Mouse (Mus musculus): ENCODE measurements around the gene Cdh1.

Gene Cdh1

GRCm38 (mm10) chr8:106623016-106623415, 19.9 kb downstream of the Cdh1 start:
- no peak for ATAC-seq (ENCODE audit: low TSS enrichment)

DNA sequence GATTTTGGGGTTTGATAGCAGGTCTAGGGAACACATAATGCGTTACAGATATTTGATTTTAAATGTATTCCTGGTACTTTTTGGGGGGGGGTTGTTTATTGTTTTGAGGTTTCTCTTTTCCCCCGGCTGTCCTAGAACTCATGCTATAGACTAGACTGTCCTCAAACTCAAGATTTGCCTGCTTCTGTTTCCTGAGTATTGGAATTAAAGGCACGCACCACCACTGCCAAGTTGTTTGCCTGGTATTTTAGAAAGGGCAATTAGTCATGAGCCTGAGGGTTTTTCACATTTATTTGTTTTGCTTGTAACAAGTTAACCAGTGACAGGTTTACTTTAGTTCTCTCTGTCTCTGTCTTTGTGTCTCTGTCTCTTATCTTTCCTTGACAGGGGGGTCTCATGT, 20.3 kb downstream of the Cdh1 start:
- ATAC-seq (ENCODE audit: low TSS enrichment): no peak

DNA sequence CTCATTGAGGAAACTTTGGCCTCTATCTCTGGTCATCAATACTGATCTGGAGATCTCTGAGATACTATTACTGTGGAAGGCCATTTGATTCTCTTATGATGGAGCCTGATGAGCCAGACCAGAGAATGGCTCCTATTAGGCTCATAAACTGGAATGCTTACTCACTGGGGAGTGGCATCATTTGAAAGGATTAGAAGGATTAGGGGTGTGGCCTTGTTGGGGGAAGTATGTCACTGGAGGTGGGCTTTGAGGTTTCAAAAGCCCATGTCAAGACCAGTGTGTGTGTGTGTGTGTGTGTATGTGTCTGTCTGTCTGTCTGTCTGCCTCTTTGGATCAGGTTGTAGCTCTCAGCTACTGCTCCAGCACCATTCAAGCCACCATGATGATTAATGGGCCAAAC, 20.8 kb downstream of the Cdh1 start:
- ATAC-seq (ENCODE audit: low TSS enrichment): no peak

DNA sequence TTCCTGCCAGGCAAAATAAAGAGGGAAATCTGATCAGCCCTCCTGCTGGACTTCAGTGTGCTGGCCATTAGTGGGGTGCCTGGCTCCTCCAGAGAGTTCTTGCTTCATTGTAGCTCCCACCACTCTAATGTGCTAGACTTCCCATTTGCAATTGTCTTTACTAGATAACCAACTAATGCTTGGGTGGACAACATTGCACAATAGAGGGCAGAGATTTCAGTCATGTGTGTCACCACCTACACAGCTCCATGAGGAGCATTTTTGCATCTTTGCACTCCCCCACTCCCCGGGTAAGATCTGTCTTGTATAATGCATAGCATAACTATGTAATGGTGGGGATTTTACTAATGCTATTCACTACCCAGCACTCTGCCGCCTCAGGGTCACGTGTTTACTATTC, 21.6 kb downstream of the Cdh1 start:
- ATAC-seq (ENCODE audit: low TSS enrichment): no peak

DNA sequence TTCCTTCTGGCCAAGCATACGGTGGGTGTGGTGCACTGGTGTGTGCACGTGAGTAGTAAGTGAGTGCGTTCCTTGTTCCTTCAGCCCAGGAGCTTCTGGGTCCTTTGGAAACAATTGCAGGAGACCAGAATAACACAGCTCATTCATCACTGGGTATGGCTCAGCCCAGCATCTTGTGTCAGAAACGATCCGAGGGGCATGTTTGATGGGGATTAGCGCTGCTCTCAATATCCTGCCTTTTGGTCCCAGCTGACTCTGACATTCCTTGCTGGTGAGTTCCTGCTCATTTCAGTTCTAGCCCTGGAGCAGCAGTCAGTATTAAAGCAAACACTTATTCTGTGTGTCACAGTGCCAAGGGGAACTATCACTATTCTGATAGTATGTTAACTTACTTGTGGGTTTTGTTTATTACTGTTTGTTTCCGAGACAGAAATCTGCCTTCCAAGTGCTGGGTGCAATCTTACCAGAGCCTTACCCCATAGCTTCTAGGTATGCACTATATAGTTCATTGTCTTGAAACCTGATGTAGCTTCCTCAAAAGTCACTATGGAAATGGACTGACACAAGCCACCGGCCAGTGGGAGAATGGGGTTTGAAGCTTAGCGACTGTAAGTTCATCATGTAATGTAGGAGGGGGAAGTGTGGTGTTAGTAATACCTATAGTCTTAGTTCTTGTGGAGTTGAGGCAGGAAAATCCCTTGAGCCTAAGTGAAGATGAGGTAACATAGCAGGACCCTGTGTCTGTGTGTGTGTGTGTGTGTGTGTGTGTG, 23.1 kb downstream of the Cdh1 start:
- no peak for ATAC-seq (ENCODE audit: low TSS enrichment)

DNA sequence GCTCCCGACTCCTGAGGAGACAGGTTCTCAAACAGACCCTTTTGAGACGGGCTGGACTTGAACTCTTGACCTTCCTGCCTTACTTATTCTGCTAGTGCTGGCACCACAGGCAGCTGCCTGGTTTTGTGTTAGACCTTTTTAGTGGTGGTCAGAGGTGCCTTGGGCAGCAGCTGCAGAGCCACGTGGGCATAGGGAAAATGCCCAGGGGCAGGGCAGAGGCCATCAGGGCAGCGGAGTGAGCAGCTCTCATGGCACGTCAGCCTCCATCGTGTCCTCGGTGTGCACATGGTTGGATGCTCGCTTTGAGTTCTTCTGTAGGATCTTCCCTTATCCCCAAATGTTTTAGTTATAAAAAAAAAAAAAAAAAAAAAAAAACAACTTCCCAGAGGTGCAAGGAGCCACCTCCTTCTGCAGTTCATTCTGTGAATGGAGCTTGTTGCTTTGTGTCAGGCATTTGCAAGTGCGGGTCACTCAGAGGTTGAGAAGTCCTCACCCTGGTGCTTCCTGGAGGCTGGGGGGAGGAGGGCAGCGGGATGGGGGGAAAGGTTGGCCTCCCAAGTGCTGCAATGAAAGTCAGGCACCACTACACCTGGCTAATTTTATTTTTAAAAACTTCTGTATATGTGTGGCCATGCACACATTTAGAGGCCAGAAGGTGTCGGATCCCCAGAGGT, 25.3 kb downstream of the Cdh1 start:
- ATAC-seq (ENCODE audit: low TSS enrichment): no peak

GRCm38 (mm10) chr8:106629456-106629855, 26.3 kb downstream of the Cdh1 start:
- no peak for ATAC-seq (ENCODE audit: low TSS enrichment)

GRCm38 (mm10) chr8:106631904-106632303, 28.8 kb downstream of the Cdh1 start:
- ATAC-seq (ENCODE audit: low TSS enrichment): no peak

DNA sequence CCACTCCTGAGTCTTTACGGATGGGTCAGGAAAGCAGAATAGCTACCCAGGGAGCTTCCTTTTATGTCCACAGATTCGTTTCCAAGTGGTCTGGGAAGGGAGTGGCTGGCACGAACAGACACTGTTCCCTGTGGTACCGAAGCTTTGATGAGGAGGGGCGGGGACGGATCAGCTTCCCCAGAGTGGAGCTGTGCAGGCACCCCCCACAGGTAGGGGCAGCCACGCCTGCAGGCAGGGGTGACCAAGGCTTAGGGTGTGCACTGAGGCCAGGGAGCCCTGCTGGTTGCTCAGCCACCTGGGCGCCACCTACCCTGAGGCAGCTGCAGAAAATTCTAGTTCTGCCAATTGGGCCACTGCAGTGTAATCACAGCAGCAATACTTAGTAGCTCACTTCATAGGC, 29.5 kb downstream of the Cdh1 start:
- no peak for ATAC-seq (ENCODE audit: low TSS enrichment)

DNA sequence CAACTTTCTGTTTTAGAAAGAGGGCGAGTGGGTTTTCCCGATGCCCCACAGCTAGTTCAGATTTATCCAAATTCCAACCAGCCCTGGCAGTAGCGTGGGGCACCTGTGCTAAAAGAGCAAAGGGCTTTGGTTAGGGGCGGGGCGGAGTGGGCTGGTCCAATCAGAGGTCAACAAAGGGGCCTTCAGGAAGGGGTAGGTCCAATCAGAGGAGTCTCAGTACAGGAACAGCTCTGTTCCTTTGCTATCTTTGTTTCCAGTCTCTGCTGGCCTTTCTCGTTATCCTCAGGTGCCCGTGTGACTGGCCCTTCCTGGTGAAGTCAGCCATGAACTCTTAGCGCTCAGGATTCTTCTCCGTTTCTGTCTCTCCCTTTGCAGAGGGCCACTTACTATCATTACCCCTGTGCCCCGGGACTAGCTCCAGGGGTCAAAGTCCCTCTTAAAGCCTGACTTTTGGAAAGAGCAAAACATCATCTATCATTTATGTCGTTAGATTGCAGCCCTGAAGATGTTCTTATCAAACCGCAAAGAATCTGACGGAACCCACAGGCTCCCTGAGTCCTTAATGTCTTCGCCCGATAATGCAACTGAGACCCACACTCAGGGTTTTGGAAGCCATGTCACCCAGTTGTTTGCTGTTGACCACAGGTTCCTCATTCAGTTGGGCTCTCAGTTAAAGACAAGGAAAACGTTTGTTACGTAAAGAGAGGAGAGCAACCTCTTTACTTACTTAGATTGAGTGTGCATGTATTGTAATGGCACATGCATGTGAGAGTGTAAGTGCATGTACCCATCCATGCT, 30.4 kb downstream of the Cdh1 start:
- ATAC-seq (ENCODE audit: low TSS enrichment): no peak

DNA sequence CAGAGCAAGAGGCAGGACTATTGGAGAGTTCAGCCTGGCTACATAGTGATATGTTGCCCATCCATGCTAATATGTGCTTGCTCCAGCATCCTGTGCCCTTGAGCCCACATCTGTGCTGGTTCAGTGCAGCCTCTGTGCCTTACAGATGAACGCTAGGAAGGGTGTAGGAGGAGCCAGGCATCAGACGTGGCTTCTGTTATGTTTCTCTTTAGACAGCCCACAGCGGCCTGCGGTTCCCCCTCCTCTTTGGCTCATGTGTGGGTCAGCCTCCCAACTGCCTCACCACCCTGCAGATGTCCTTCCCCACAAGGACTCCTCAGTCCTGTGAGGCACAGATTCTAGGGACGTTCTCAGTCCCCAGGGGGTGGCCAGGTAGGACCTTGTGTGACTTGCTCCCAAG, 32.1 kb downstream of the Cdh1 start:
- ATAC-seq (ENCODE audit: low TSS enrichment): no peak

DNA sequence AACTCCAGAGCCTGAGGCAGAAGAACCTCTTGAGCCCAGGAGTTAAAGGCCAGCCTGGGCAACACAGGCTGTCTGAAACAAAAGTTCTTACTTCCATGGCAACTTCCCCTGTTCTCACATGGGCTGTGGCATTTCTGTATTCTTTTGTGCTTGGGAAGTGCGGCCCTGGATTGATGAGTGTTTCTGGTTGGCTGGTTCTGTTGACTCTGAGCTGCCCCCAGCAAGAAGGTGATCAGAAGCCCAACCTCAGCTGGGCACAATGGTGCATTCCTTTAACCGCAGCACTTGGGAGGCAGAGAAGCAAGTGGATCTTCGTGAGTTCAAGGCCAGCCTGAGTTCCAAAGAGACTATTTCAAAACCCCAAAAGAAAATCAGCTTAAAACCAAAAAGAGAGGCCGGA, 34.3 kb downstream of the Cdh1 start:
- no peak for ATAC-seq (ENCODE audit: low TSS enrichment)

- ATAC-seq (ENCODE audit: low TSS enrichment): no peak
Observed at GRCm38 (mm10) chr8:106638768-106639295, 35.7 kb downstream of the Cdh1 start.

- ATAC-seq (ENCODE audit: low TSS enrichment): no peak
Observed at GRCm38 (mm10) chr8:106640212-106640611, 37.1 kb downstream of the Cdh1 start.

- ATAC-seq (ENCODE audit: low TSS enrichment): no peak
Observed at GRCm38 (mm10) chr8:106640921-106641320, 37.8 kb downstream of the Cdh1 start.

- ATAC-seq (ENCODE audit: low TSS enrichment): no peak
Observed at GRCm38 (mm10) chr8:106642172-106642571, 39.0 kb downstream of the Cdh1 start.

GRCm38 (mm10) chr8:106643100-106643499, 39.9 kb downstream of the Cdh1 start:
- ATAC-seq (ENCODE audit: low TSS enrichment): no peak

DNA sequence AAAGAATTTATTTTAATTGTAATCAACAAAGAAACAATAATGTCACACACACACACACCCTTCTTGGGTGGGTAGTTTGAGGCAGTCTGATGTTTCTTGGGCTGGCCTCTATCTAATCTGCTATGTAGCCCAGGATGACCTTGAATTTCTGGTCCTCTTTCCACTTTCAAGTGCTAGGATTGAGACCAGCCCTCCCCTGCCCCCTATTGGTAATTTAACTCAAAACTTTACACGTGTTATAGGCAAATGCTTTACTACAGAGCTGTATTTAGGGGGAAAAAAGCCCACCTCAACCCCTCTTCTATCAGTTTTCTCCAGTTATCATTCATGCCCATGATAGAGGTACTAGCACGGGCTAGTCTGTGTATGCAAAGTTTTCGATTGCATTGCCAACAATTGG, 41.8 kb downstream of the Cdh1 start:
- ATAC-seq (ENCODE audit: low TSS enrichment): no peak

DNA sequence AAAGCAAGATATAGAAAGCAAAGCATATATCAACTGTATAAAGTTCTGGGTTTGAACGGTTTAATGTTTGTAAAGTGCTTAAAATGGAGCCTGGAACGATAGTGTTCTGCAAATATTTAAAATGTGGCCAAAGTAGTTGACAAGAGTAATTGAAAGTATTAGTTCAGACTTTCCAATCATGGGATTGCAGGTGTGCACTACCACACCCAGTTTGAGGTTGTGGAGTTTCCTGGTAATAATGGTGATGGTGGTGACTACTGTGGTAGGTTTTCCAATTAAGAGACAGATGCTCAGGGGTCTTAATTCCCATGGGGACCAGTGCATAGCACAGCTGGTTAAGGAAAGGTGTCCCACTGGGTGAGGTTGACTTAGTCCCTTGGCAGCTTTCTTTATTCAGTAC, 43.0 kb downstream of the Cdh1 start:
- no peak for ATAC-seq (ENCODE audit: low TSS enrichment)

GRCm38 (mm10) chr8:106646731-106647130, 43.6 kb downstream of the Cdh1 start:
- no peak for ATAC-seq (ENCODE audit: low TSS enrichment)

- peak; percentile 85 for ATAC-seq (ENCODE audit: low TSS enrichment)
Observed at GRCm38 (mm10) chr8:106647387-106647786, 44.2 kb downstream of the Cdh1 start.

DNA sequence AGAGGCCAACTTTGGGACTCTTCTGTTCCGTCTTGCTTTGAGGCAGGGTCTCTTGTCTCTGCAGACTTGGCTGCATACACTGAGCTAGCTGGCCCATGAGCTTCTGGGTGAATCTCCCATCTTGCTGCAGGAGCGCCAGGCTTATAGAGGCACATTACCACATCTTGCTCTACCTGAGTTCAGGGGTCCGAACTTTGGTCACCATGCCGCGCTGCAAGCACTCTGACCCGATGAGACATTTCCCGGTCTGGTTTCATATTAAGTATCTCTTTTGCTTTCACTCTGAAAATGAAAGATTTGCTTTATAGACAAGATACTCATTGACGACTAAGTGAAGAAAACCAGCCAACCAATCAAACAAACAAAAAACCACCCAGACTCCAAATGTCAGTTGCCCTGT, 45.3 kb downstream of the Cdh1 start:
- ATAC-seq (ENCODE audit: low TSS enrichment): no peak

- ATAC-seq (ENCODE audit: low TSS enrichment): no peak
Observed at GRCm38 (mm10) chr8:106651994-106652393, 48.8 kb downstream of the Cdh1 start.
